29 mouse cellular contexts compared by ENCODE assay signal in the genomic region with DNA sequence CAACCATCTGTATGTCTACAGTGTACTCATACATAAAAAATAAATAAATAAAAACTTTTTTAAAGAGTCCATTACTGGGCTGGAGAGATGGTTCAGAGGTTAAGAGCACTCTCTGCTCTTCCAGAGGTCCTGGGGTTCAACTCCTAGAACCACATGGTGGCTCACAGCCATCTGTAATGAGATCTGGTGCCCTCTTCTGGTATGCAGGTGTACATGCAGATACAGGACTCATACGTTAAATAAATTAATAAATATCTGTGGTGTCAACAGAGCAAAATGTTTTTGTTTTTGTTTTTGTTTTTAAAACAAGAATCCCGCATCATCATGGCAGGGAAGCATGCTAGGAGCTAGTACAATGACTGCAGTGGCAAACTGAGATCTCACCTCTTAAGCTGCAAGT. TPM values are rescaled to one million over a fixed set of nuclear protein-coding genes. Genes with fewer than 3 reads are reported as not detected.
A peak's percentile ranks its signal among the peaks of the same experiment; 100 is the strongest.
DNase-seq lines count a peak whose midpoint lies in the region; ATAC-seq and TF ChIP-seq lines count a peak whose summit lies in the region.
"Had no signal": no experiment of that assay in that cellular context is flagged by ENCODE, and none has a peak within 500 bp of the region (broad histone marks: within the 10 kb centered on the region; RNA-seq: fewer than 3 reads in every experiment).

No protein-coding gene starts in this region.

- no peaks in the 10 kb centered on the region for H3K27me3 ChIP-seq in kidney, adult 2 months (replicated peaks; ENCODE audit: control insufficient read depth, insufficient read depth, low read length)
- H3K27me3 ChIP-seq in liver, embryonic 14.5 days (ENCODE audit: control insufficient read depth, insufficient read depth, low read length): no peaks in the 10 kb centered on the region
- no peaks in the 10 kb centered on the region for H3K27me3 ChIP-seq in MEL (ENCODE audit: control insufficient read depth in 1 of 2, insufficient read depth in 2 of 2, low read length in 2 of 2)
- H3K27me3 ChIP-seq: embryonic facial prominence, embryonic 12.5 days; forebrain, embryonic 15.5 days; hindbrain, embryonic 15.5 days; limb, embryonic 12.5 days; liver, embryonic 13.5 days; lung, embryonic 15.5 days had no signal

- no peak for TF ChIP-seq EP300 in liver, embryonic 14.5 days (IDR thresholded peaks at IDR 0.05; ENCODE audit: low read depth)
- no peak for TF ChIP-seq EP300 in MEL (IDR thresholded peaks at IDR 0.05; ENCODE audit: low read depth in 1 of 2, low read length in 2 of 2)

- H3K4me1 ChIP-seq in kidney, adult 2 months (ENCODE audit: control insufficient read depth, insufficient read depth, low read length): no peaks in the 10 kb centered on the region
- peaks cover 7 to 18% of the 10 kb centered on the region in 2 experiments for H3K4me1 ChIP-seq in liver, embryonic 14.5 days (replicated peaks; ENCODE audit: control insufficient read depth in 2 of 2, insufficient read depth in 2 of 2, low read length in 1 of 2)
- H3K4me1 ChIP-seq in MEL (ENCODE audit: control insufficient read depth in 1 of 2, insufficient read depth in 2 of 2, low read length in 2 of 2): peaks cover 0 to 3% of the 10 kb centered on the region in 2 experiments; a peak in 2 of 4 replicates
- H3K4me1 ChIP-seq: embryonic facial prominence, embryonic 12.5 days; forebrain, embryonic 15.5 days; hindbrain, embryonic 15.5 days; lung, embryonic 15.5 days had no signal

- no peak overlapping the region for H3K9ac ChIP-seq in liver, embryonic 14.5 days (replicated peaks)
- H3K9ac ChIP-seq in MEL (ENCODE audit: control insufficient read depth, low read depth, low read length, poor library complexity, severe bottlenecking): no peak overlapping the region
- H3K9ac ChIP-seq: embryonic facial prominence, embryonic 12.5 days; forebrain, embryonic 15.5 days; hindbrain, embryonic 15.5 days; limb, embryonic 12.5 days; liver, embryonic 13.5 days; lung, embryonic 15.5 days had no signal

- no peak for DNase-seq in gastrocnemius, adult 2 months
- no peak for DNase-seq in gastrocnemius, adult 18-20 months (ENCODE audit: low spot score)
- DNase-seq in kidney, adult 2 months: no peak
- no peak for DNase-seq in kidney, postnatal 25 days
- no peak for DNase-seq in liver, embryonic 14.5 days (ENCODE audit: low read depth in 3 of 3, low spot score in 3 of 3)
- DNase-seq in liver: no peak
- no peak for DNase-seq in MEL (ENCODE audit: low read depth, low spot score)
- DNase-seq: adrenal gland, postnatal 14 days; cerebellum, adult 11-12 months; cerebellum, adult 9-11 months; embryo, embryonic 11 days; gastrocnemius, postnatal 14 days; kidney, adult 9 months; kidney, postnatal 14 days; layer of hippocampus, postnatal 36 days; midbrain, embryonic 14.5 days; right cerebral cortex, adult 18-20 months; spleen, adult 18-20 months; thymus, adult 2 months; thymus, postnatal 36 days had no signal

- TF ChIP-seq RAD21 in MEL (IDR thresholded peaks at IDR 0.05; ENCODE audit: low read depth, low read length): peak; percentile 35

- H3K4me3 ChIP-seq in gastrocnemius, adult 2 months: no peak overlapping the region
- no peak overlapping the region for H3K4me3 ChIP-seq in kidney, adult 2 months (ENCODE audit: insufficient read depth, low read depth, low read length)
- H3K4me3 ChIP-seq in liver, embryonic 14.5 days (ENCODE audit: insufficient read depth in 1 of 2, low read depth in 2 of 2, low read length in 2 of 2): no peak overlapping the region
- H3K4me3 ChIP-seq in MEL (ENCODE audit: control insufficient read depth in 1 of 2, insufficient read depth in 1 of 2, low read depth in 2 of 2, low read length in 2 of 2): no peak overlapping the region
- H3K4me3 ChIP-seq: embryonic facial prominence, embryonic 12.5 days; forebrain, embryonic 15.5 days; hindbrain, embryonic 15.5 days; limb, embryonic 12.5 days; liver, embryonic 13.5 days; lung, embryonic 15.5 days had no signal

- WGBS in kidney, adult 2 months: 77% methylated on average over 2 of the region's 2 CpGs
- 55% methylated on average over 2 of the region's 2 CpGs for WGBS in liver, embryonic 14.5 days (ENCODE audit: insufficient replicate concordance)

- no peak overlapping the region for H3K4me2 ChIP-seq in liver, embryonic 14.5 days (ENCODE audit: low read depth)
- H3K4me2 ChIP-seq: embryonic facial prominence, embryonic 12.5 days; forebrain, embryonic 15.5 days; heart, embryonic 11.5 days; hindbrain, embryonic 15.5 days; limb, embryonic 12.5 days; liver, embryonic 13.5 days; lung, embryonic 15.5 days had no signal

- peak; percentile 39 for TF ChIP-seq CTCF in gastrocnemius, adult 2 months (IDR thresholded peaks at IDR 0.05)
- 0 out of 2 replicates have a peak, but pooled peaks have one; percentile 20 for TF ChIP-seq CTCF in kidney, adult 2 months (conservative IDR thresholded peaks at IDR 0.05; ENCODE audit: insufficient read depth, insufficient read length, low read depth, low read length)
- TF ChIP-seq CTCF in liver, embryonic 14.5 days (IDR thresholded peaks at IDR 0.05; ENCODE audit: low read depth): peak; percentile 64
- peak; percentile 30 to 51 (median 49); a peak in 5 of 6 replicates for TF ChIP-seq CTCF in MEL (IDR thresholded peaks at IDR 0.05 in 2 of 3, conservative IDR thresholded peaks at IDR 0.05 in 1 of 3; ENCODE audit: control insufficient read depth in 1 of 3, insufficient read depth in 1 of 3, low read depth in 2 of 3, low read length in 3 of 3, poor library complexity in 1 of 3, severe bottlenecking in 1 of 3)

- no peak for TF ChIP-seq POLR2A in kidney, adult 2 months (IDR thresholded peaks at IDR 0.05; ENCODE audit: low read depth, low read length)
- no peak for TF ChIP-seq POLR2A in MEL (IDR thresholded peaks at IDR 0.05; ENCODE audit: control insufficient read depth in 1 of 2, insufficient read depth in 1 of 2, low read depth in 1 of 2, low read length in 2 of 2, poor library complexity in 1 of 2)

- no peaks in the 10 kb centered on the region for H3K36me3 ChIP-seq in kidney, adult 2 months (ENCODE audit: control insufficient read depth, insufficient read depth, low read length)
- H3K36me3 ChIP-seq in liver, embryonic 14.5 days (replicated peaks; ENCODE audit: control insufficient read depth, insufficient read depth, low read depth): no peaks in the 10 kb centered on the region
- no peaks in the 10 kb centered on the region for H3K36me3 ChIP-seq in MEL (ENCODE audit: control insufficient read depth in 1 of 2, insufficient read depth in 2 of 2, low read length in 2 of 2)
- H3K36me3 ChIP-seq: embryonic facial prominence, embryonic 12.5 days; forebrain, embryonic 15.5 days; hindbrain, embryonic 15.5 days; limb, embryonic 12.5 days; liver, embryonic 13.5 days; lung, embryonic 15.5 days had no signal

- no peak overlapping the region for H3K27ac ChIP-seq in gastrocnemius, adult 2 months
- H3K27ac ChIP-seq in kidney, adult 2 months (ENCODE audit: insufficient read depth, low read depth, low read length): no peak overlapping the region
- no peak overlapping the region for H3K27ac ChIP-seq in liver, embryonic 14.5 days
- H3K27ac ChIP-seq in MEL (ENCODE audit: control insufficient read depth, low read depth, low read length): no peak overlapping the region
- H3K27ac ChIP-seq: embryonic facial prominence, embryonic 12.5 days; forebrain, embryonic 15.5 days; hindbrain, embryonic 15.5 days; limb, embryonic 12.5 days; lung, embryonic 15.5 days; macrophage had no signal

- intact Hi-C loops in gastrocnemius, adult 2 months (cut with DNase I): no loop called here

- no peaks in the 10 kb centered on the region for H3K79me2 ChIP-seq in MEL (ENCODE audit: control insufficient read depth, insufficient read depth, low read length, poor library complexity)

- ATAC-seq in liver, embryonic 14.5 days (ENCODE audit: insufficient read depth): no peak
- no peak for ATAC-seq in monocyte, adult 5-6 weeks (replicated peaks; ENCODE audit: insufficient number of reproducible peaks, low FRiP score, low TSS enrichment, poor library complexity, severe bottlenecking)
- ATAC-seq: forebrain, embryonic 15.5 days had no signal

- H3K9me3 ChIP-seq in liver, embryonic 14.5 days (ENCODE audit: control insufficient read depth, low read length): no peaks in the 10 kb centered on the region
- H3K9me3 ChIP-seq in MEL (replicated peaks; ENCODE audit: insufficient read depth, low read length): no peaks in the 10 kb centered on the region
- H3K9me3 ChIP-seq: embryonic facial prominence, embryonic 12.5 days; forebrain, embryonic 15.5 days; hindbrain, embryonic 15.5 days; limb, embryonic 12.5 days; liver, embryonic 13.5 days; lung, embryonic 15.5 days had no signal

TF ChIP-seq in MEL, 35 proteins besides CTCF, POLR2A, EP300 and RAD21:
- TF ChIP-seq TAL1 (IDR thresholded peaks at IDR 0.05; ENCODE audit: low read length): no peak
- TF ChIP-seq POLR2AphosphoS5 (IDR thresholded peaks at IDR 0.05; ENCODE audit: borderline replicate concordance, low read depth, low read length): no peak
- peak; percentile 41 for TF ChIP-seq ZC3H11A (IDR thresholded peaks at IDR 0.05; ENCODE audit: low read depth, low read length)
- peak; percentile 25; the same call in 1 of the 2 replicates for TF ChIP-seq MYC (IDR thresholded peaks at IDR 0.05; ENCODE audit: low read depth, low read length)
- TF ChIP-seq SMC3 (IDR thresholded peaks at IDR 0.05; ENCODE audit: low read depth, low read length): peak; percentile 48
- no peak for TF ChIP-seq MXI1 (IDR thresholded peaks at IDR 0.05; ENCODE audit: low read depth, low read length)
- no peak for TF ChIP-seq MYB (IDR thresholded peaks at IDR 0.05; ENCODE audit: low read depth, low read length)

RNA-seq across cellular contexts. Expression of a gene that starts 20.6 kb away (rescaled TPM):
- total RNA-seq in gastrocnemius, adult 2 months (2021): 10 to 100 TPM; 25.7 to 40.5 TPM
- 10 to 100 TPM; 23.3 to 29.8 TPM for total RNA-seq in gastrocnemius, adult 18-20 months (2021)
- 29.2 and 35.5 TPM in 2 replicates for polyA plus RNA-seq in kidney, adult 2 months (2012; rRNA removed)
- 15.6 and 15.9 TPM in 2 replicates for polyA plus RNA-seq in liver, embryonic 14.5 days (2012; rRNA removed)
- polyA plus RNA-seq in liver, embryonic 14.5 days (2014; fragmentation: Nextera tagmentation; extraction: Ambion mirVana): 17.6 and 19.3 TPM in 2 replicates
- total RNA-seq in MEL (2012; rRNA removed): 21.0 and 31.8 TPM in 2 replicates
- polyA plus RNA-seq in MEL (2012; ENCODE audit: insufficient read depth in 1 of 2, insufficient read length in 2 of 2, low read depth in 1 of 2, low replicate concordance in 2 of 2, missing spikeins in 1 of 2): 100 to 1,000 TPM in 1 of 2 experiments, 10 to 100 TPM in 1; 27.2 to 103 TPM
- 39.6 to 56.4 TPM (median 43.8 TPM) in 3 replicates for total RNA-seq in monocyte, adult 5-6 weeks (2017)
